Mouse (Mus musculus) R1 (cell line): ENCODE measurements around the gene Rabl2.

Experiments used
- DNase-seq: peaks from one replicate; pipeline ENCODE4 v3.0.0-alpha.2; 2018; ENCODE audit warnings: low read depth, low spot score

The Rabl2 gene

DNA sequence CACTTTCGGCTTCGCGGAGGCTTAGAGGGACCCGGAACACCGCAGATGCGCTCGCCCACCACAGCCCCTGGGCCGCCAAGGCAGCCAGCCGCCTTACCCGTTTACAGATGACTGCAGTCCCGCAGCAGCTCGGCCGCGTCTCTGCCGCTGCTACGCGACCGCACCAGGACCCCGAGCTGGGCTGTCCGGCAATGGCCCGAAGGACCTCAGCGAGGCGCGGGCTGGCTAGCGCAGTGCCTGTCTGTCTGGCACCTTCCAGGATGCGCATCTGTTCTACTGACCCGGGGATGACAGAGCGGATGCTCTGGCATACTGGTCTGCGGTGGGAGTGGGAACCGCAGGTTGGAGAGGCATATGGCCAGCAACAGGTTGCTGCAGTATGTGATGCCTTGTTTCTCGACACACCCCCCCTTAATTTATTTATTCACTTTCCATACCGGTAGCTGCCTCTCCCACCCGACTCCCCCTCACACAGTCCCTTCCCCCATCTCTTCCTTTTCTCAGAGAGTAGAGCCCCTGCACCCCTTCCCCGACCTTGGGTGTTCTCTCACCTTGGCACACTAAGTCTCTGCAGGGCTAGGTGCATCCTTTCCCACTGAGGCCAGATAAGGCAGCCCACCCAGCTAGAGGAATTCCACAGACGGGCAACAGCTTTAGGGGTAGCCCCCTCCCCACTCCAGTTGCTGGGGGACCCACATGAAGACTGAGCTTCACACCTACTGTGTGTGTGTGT, at the start of gene Rabl2:
Rabl2 (minus strand) TSS at position 201 of the 733 bp plus-strand sequence.
- DNase-seq, result peak; percentile 90

- DNase-seq, result peak; percentile 79
These were observed 31.9 kb upstream of the Rabl2 start for GRCm38 (mm10) chr15:89623626-89623959.

GRCm38 (mm10) chr15:89622959-89623625, 31.4 kb upstream of the Rabl2 start:
- no peak for DNase-seq

DNA sequence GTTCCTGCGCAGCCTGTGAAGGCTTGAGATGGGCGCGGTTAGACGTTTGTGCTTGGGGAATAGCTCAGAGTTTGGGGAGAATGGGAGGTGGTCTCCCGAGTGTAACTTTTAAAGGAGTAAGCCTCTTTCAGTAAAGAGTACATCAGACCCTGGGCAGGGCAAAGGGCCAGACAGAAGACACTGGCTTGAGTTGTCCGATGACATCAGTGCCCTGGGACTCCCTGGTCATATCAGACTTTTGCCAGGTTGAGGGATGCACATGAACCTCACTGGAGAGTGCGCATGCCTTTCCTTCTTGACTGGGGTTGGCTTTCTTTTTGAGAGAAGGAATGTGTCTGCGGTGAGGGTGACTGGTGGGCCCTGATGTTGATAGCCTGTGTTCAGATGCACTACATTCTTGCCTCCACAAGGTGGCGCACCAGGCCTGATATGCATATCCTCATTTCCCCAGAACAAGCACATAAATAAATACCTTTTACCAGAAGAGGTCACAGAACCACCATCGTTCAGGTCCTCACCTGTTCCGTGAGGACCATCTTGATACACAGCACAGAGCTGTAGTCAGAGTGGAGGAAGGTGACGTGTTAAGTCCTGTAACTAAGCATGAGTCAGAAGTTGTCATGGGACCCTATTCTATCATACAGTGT, 30.7 kb upstream of the Rabl2 start:
- DNase-seq, result peak; percentile 80

DNA sequence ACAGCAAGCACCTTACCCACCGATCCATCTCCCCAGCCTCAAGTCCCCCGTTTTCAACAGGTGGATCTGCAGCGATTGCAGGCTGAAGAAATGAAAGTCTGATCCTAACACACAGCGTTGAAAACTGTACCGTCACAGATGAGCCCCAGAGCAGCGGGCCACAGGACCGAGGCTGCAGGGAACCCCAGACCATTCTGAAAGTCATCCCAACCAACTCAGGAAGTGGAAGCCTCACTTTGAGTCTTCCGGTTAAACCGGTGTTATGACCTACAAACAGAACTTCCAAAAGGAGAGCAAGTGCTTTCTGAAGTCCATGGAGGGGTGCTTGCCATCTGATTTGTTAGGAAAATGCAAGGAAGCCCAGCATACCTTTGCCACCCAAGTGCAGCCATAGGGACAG, 16.2 kb upstream of the Rabl2 start:
- DNase-seq, result no peak

- no peak for DNase-seq
These were observed 15.8 kb upstream of the Rabl2 start for GRCm38 (mm10) chr15:89607480-89607879.

- peak; percentile 38 for DNase-seq
These were observed 14.3 kb upstream of the Rabl2 start for GRCm38 (mm10) chr15:89605822-89606570.

DNA sequence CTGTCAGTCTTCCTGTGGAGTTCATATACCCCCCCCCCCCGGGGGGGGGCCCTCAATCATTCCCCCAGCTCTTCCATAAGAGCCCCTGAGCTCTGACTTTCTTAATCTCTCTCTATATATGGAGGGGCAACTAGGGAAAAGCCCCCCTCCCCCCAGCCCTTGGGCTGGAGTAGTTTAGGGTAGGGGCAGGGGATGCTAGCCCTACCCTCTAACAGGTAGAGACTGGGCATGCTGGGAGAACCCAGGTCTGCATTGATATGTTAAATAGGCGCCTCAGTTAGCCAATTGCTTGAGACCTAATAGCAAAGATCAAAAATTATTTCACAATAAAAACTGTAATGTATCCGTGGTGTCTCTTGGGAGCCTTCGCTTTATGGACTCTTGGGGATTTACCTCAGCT, 825 bp upstream of the Rabl2 start:
- DNase-seq, result no peak

GRCm38 (mm10) chr15:89591317-89591716, 406 bp downstream of the Rabl2 start:
- DNase-seq, result no peak

GRCm38 (mm10) chr15:89589146-89589545, 2.6 kb downstream of the Rabl2 start:
- no peak for DNase-seq

GRCm38 (mm10) chr15:89585631-89586030, 6.1 kb downstream of the Rabl2 start:
- no peak for DNase-seq

GRCm38 (mm10) chr15:89585101-89585500, 6.6 kb downstream of the Rabl2 start:
- no peak for DNase-seq

- no peak for DNase-seq
These were observed 9.2 kb downstream of the Rabl2 start for GRCm38 (mm10) chr15:89582494-89582893.

GRCm38 (mm10) chr15:89572147-89572546, 19.6 kb downstream of the Rabl2 start:
- no peak for DNase-seq

GRCm38 (mm10) chr15:89568114-89568513, 23.6 kb downstream of the Rabl2 start, which contains the start of gene Acr:
Acr (plus strand) TSS chr15:89568326.
- DNase-seq, result no peak

GRCm38 (mm10) chr15:89559202-89559731, 32.5 kb downstream of the Rabl2 start:
- DNase-seq, result peak; percentile 57

DNA sequence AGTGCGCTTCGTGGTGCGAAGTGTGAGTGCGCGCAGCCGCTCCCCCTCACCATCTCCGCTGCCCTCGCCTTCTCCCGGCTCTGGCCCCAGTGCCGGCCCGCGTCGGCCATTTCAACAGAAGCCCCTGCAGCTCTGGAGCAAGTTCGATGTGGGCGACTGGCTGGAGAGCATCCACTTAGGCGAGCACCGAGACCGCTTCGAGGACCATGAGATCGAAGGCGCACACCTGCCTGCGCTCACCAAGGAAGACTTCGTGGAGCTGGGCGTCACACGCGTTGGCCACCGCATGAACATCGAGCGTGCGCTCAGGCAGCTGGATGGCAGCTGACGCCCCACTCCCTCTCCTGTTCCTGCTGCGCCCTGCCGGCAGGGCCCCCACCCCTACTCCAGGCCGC, 33.7 kb downstream of the Rabl2 start:
- DNase-seq, result peak; percentile 38

- no peak for DNase-seq
These were observed 34.3 kb downstream of the Rabl2 start for GRCm38 (mm10) chr15:89557179-89557995.

DNA sequence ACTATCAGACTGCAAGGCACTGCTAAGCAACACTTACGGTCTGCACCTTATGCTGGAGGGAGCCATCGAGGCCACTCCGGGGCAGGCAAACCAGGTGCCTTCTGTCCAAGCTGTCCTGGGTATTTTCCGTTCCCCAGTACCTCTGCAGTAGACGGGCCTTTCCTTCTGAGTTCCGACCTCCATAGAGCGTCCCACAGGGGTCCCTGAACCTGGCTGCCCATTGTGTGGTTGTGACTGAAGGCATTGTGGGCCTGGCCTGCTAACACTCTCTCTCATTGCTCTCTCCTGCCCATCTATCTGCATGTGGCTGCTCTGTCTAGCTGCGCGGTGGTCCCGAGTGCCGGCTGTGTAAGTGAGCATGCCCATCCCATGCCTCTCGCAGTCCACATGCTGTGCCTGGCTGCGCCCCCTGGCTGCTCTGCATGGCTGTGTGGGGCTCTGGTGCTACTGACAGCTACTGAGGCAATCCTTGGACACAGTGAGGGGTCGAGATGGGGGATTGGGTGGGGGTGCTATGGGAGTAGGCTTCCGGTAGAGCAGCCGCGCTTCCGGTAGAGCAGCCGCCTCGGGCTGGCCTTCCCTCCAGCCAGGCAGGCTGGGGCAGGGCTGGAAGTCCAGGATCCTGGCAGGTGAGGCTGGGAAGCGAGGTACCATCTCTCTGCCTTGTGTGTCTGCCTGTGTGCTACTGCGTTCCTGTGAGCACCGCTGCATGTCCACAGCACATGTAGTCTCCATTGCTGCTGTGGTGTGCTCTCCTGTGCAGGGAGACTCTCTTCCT, 35.1 kb downstream of the Rabl2 start:
- peak; percentile 66 for DNase-seq

DNA sequence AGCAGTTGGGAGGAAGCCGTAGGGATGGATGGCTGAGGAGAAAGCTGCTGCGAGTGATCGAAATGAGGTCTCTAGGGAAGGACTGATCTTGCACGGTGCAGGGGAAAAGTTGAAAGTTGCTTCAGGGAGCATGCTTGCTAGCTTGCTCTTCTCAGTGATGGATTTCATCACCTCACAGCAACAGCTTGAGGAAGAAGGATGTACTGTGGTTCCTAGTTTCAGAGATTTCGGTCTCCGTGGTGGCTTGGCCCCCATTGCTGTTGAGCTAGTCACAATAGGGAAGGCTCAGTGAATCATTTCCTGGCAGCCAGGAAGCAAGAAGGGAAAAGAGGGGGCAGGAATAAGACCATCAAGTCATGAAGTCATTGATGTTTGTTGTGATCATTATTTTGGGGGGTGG, 36.1 kb downstream of the Rabl2 start:
- no peak for DNase-seq
